Mouse (Mus musculus): ENCODE measurements around the gene Cyp1b1. TPM values are rescaled to one million over a fixed set of nuclear protein-coding genes. Genes with fewer than 3 reads are reported as not detected.

The Cyp1b1 gene
- 0.18 and 9.2 TPM in 2 replicates for polyA plus RNA-seq (2014; fragmentation: Nextera tagmentation; extraction: Ambion mirVana)

- ATAC-seq (ENCODE audit: low FRiP score, low TSS enrichment) (peak; percentile 24; the same call in 1 of the 2 replicates), DNase-seq (peak; percentile 40)
- H3K4me1 ChIP-seq (ENCODE audit: control insufficient read depth, insufficient read depth, low read length): peaks cover 26% of the 10 kb centered on the region
- no peaks in the 10 kb centered on the region for H3K36me3 ChIP-seq (ENCODE audit: control insufficient read depth, insufficient read depth, low read length)
- H3K27me3 ChIP-seq (ENCODE audit: control insufficient read depth, insufficient read depth, low read length): peaks cover 55% of the 10 kb centered on the region
- peak within 1 kb of the TSS; percentile 86 for H3K4me2 ChIP-seq (ENCODE audit: low read length)
- peak within 1 kb of the TSS; percentile 40 for H3K4me3 ChIP-seq (replicated peaks; ENCODE audit: low read depth, low read length)
- no peaks in the 10 kb centered on the region for H3K9me3 ChIP-seq (ENCODE audit: control insufficient read depth, low read length)
- no peak within 1 kb of the TSS for H3K27ac ChIP-seq (replicated peaks; ENCODE audit: low read depth, low read length)
- WGBS: under 1% methylated on average over 31 of the region's 31 CpGs
- H3K9ac ChIP-seq (replicated peaks; ENCODE audit: low read length): peak within 1 kb of the TSS; percentile 40
Observed at GRCm38 (mm10) chr17:79714931-79715637, at the start of gene Cyp1b1. Cyp1b1 (minus strand) TSS chr17:79715061.

- no peaks in the 10 kb centered on the region for H3K9me3 ChIP-seq (ENCODE audit: control insufficient read depth, low read length)
- DNase-seq: no peak
- no peak overlapping the region for H3K4me3 ChIP-seq (replicated peaks; ENCODE audit: low read depth, low read length)
- 78% methylated on average over 1 of the region's 1 CpGs for WGBS
- H3K4me1 ChIP-seq (ENCODE audit: control insufficient read depth, insufficient read depth, low read length): no peaks in the 10 kb centered on the region
- ATAC-seq (ENCODE audit: low FRiP score, low TSS enrichment): no peak
- no peak overlapping the region for H3K4me2 ChIP-seq (ENCODE audit: low read length)
- no peak overlapping the region for H3K9ac ChIP-seq (replicated peaks; ENCODE audit: low read length)
- H3K27ac ChIP-seq (replicated peaks; ENCODE audit: low read depth, low read length): no peak overlapping the region
- no peaks in the 10 kb centered on the region for H3K27me3 ChIP-seq (ENCODE audit: control insufficient read depth, insufficient read depth, low read length)
- H3K36me3 ChIP-seq (ENCODE audit: control insufficient read depth, insufficient read depth, low read length): no peaks in the 10 kb centered on the region
Observed at GRCm38 (mm10) chr17:79761841-79762240, 47.0 kb upstream of the Cyp1b1 start.

- 95% methylated on average over 12 of the region's 12 CpGs for WGBS
- DNase-seq (no peak), ATAC-seq (ENCODE audit: low FRiP score, low TSS enrichment) (no peak)
- no peak overlapping the region for H3K4me3 ChIP-seq (replicated peaks; ENCODE audit: low read depth, low read length)
- H3K9me3 ChIP-seq (ENCODE audit: control insufficient read depth, low read length): no peaks in the 10 kb centered on the region
- no peak overlapping the region for H3K9ac ChIP-seq (replicated peaks; ENCODE audit: low read length)
- no peak overlapping the region for H3K4me2 ChIP-seq (ENCODE audit: low read length)
- no peaks in the 10 kb centered on the region for H3K4me1 ChIP-seq (ENCODE audit: control insufficient read depth, insufficient read depth, low read length)
- no peak overlapping the region for H3K27ac ChIP-seq (replicated peaks; ENCODE audit: low read depth, low read length)
- no peaks in the 10 kb centered on the region for H3K36me3 ChIP-seq (ENCODE audit: control insufficient read depth, insufficient read depth, low read length)
- H3K27me3 ChIP-seq (ENCODE audit: control insufficient read depth, insufficient read depth, low read length): no peaks in the 10 kb centered on the region
Observed at GRCm38 (mm10) chr17:79753831-79754230, 39.0 kb upstream of the Cyp1b1 start.

GRCm38 (mm10) chr17:79752836-79753235, 38.0 kb upstream of the Cyp1b1 start:
- no peaks in the 10 kb centered on the region for H3K36me3 ChIP-seq (ENCODE audit: control insufficient read depth, insufficient read depth, low read length)
- no peak overlapping the region for H3K4me3 ChIP-seq (replicated peaks; ENCODE audit: low read depth, low read length)
- no peaks in the 10 kb centered on the region for H3K27me3 ChIP-seq (ENCODE audit: control insufficient read depth, insufficient read depth, low read length)
- H3K4me1 ChIP-seq (ENCODE audit: control insufficient read depth, insufficient read depth, low read length): no peaks in the 10 kb centered on the region
- DNase-seq (no peak), ATAC-seq (ENCODE audit: low FRiP score, low TSS enrichment) (no peak)
- H3K4me2 ChIP-seq (ENCODE audit: low read length): no peak overlapping the region
- no peaks in the 10 kb centered on the region; the same call in 1 of the 2 replicates for H3K9me3 ChIP-seq (ENCODE audit: control insufficient read depth, low read length)
- H3K27ac ChIP-seq (replicated peaks; ENCODE audit: low read depth, low read length): no peak overlapping the region
- no peak overlapping the region for H3K9ac ChIP-seq (replicated peaks; ENCODE audit: low read length)

GRCm38 (mm10) chr17:79751661-79752191, 36.9 kb upstream of the Cyp1b1 start:
- Histone ChIP-seq H3K27ac (replicated peaks; ENCODE audit: low read depth, low read length) (no peak overlapping the region), H3K9me3 (ENCODE audit: control insufficient read depth, low read length) (no peaks in the 10 kb centered on the region; the same call in 1 of the 2 replicates), H3K27me3 (ENCODE audit: control insufficient read depth, insufficient read depth, low read length) (no peaks in the 10 kb centered on the region), H3K36me3 (ENCODE audit: control insufficient read depth, insufficient read depth, low read length) (no peaks in the 10 kb centered on the region), H3K4me1 (ENCODE audit: control insufficient read depth, insufficient read depth, low read length) (no peaks in the 10 kb centered on the region), H3K4me3 (replicated peaks; ENCODE audit: low read depth, low read length) (no peak overlapping the region), H3K9ac (replicated peaks; ENCODE audit: low read length) (no peak overlapping the region), H3K4me2 (ENCODE audit: low read length) (no peak overlapping the region)
- WGBS: 92% methylated on average over 6 of the region's 6 CpGs
- DNase-seq (no peak), ATAC-seq (ENCODE audit: low FRiP score, low TSS enrichment) (no peak)

GRCm38 (mm10) chr17:79749647-79750046, 34.8 kb upstream of the Cyp1b1 start:
- no peaks in the 10 kb centered on the region; the same call in 1 of the 2 replicates for H3K9me3 ChIP-seq (ENCODE audit: control insufficient read depth, low read length)
- H3K4me3 ChIP-seq (replicated peaks; ENCODE audit: low read depth, low read length): no peak overlapping the region
- DNase-seq (no peak), ATAC-seq (ENCODE audit: low FRiP score, low TSS enrichment) (no peak)
- H3K36me3 ChIP-seq (ENCODE audit: control insufficient read depth, insufficient read depth, low read length): no peaks in the 10 kb centered on the region
- H3K27me3 ChIP-seq (ENCODE audit: control insufficient read depth, insufficient read depth, low read length): no peaks in the 10 kb centered on the region
- no peak overlapping the region for H3K27ac ChIP-seq (replicated peaks; ENCODE audit: low read depth, low read length)
- H3K9ac ChIP-seq (replicated peaks; ENCODE audit: low read length): no peak overlapping the region
- 98% methylated on average over 1 of the region's 1 CpGs for WGBS
- H3K4me2 ChIP-seq (ENCODE audit: low read length): no peak overlapping the region
- H3K4me1 ChIP-seq (ENCODE audit: control insufficient read depth, insufficient read depth, low read length): no peaks in the 10 kb centered on the region

GRCm38 (mm10) chr17:79746954-79747353, 32.1 kb upstream of the Cyp1b1 start:
- Histone ChIP-seq H3K27ac (replicated peaks; ENCODE audit: low read depth, low read length) (no peak overlapping the region), H3K27me3 (ENCODE audit: control insufficient read depth, insufficient read depth, low read length) (no peaks in the 10 kb centered on the region), H3K36me3 (ENCODE audit: control insufficient read depth, insufficient read depth, low read length) (no peaks in the 10 kb centered on the region), H3K9me3 (ENCODE audit: control insufficient read depth, low read length) (no peaks in the 10 kb centered on the region; the same call in 1 of the 2 replicates), H3K4me1 (ENCODE audit: control insufficient read depth, insufficient read depth, low read length) (no peaks in the 10 kb centered on the region), H3K4me3 (replicated peaks; ENCODE audit: low read depth, low read length) (no peak overlapping the region), H3K4me2 (ENCODE audit: low read length) (no peak overlapping the region), H3K9ac (replicated peaks; ENCODE audit: low read length) (no peak overlapping the region)
- ATAC-seq (ENCODE audit: low FRiP score, low TSS enrichment): no peak
- WGBS: 84% methylated on average over 11 of the region's 11 CpGs
- DNase-seq: no peak

GRCm38 (mm10) chr17:79746146-79746591, 31.3 kb upstream of the Cyp1b1 start:
- no peak overlapping the region for H3K27ac ChIP-seq (replicated peaks; ENCODE audit: low read depth, low read length)
- H3K9me3 ChIP-seq (ENCODE audit: control insufficient read depth, low read length): no peaks in the 10 kb centered on the region; the same call in 1 of the 2 replicates
- H3K4me2 ChIP-seq (ENCODE audit: low read length): no peak overlapping the region
- no peak overlapping the region for H3K9ac ChIP-seq (replicated peaks; ENCODE audit: low read length)
- DNase-seq (no peak), ATAC-seq (ENCODE audit: low FRiP score, low TSS enrichment) (no peak)
- no peaks in the 10 kb centered on the region for H3K36me3 ChIP-seq (ENCODE audit: control insufficient read depth, insufficient read depth, low read length)
- no peaks in the 10 kb centered on the region for H3K27me3 ChIP-seq (ENCODE audit: control insufficient read depth, insufficient read depth, low read length)
- 17% methylated on average over 3 of the region's 3 CpGs for WGBS
- no peaks in the 10 kb centered on the region for H3K4me1 ChIP-seq (ENCODE audit: control insufficient read depth, insufficient read depth, low read length)
- H3K4me3 ChIP-seq (replicated peaks; ENCODE audit: low read depth, low read length): no peak overlapping the region
